4 mouse cellular contexts compared by ENCODE assay signal in genomic region chr2:97780001-97780400, GRCm38 (mm10).
DNase-seq lines count a peak whose midpoint lies in the region.

No protein-coding gene starts in this region.

- DNase-seq in ES-CJ7 (ENCODE audit: low read depth, low spot score) (peak; percentile 4), R1 (ENCODE audit: low read depth, low spot score) (peak; percentile 72), ZHBTc4 (ENCODE audit: low read depth, low spot score) (peak; percentile 61)
- DNase-seq in heart, adult 11 months: peak; percentile 60

Comparison
In these comparisons a context has a peak if more than half of its experiments do, and no peak if none do; other contexts are left out.
1. Peak in every context shown above with its lines: DNase-seq.
2. DNase-seq: peak in every context shown above with its lines; median percentile 72 in R1; 61 in ZHBTc4; 60 in heart, adult 11 months; 4 in ES-CJ7.